Mouse (Mus musculus): ENCODE results near the gene Txnrd2.

DNA sequence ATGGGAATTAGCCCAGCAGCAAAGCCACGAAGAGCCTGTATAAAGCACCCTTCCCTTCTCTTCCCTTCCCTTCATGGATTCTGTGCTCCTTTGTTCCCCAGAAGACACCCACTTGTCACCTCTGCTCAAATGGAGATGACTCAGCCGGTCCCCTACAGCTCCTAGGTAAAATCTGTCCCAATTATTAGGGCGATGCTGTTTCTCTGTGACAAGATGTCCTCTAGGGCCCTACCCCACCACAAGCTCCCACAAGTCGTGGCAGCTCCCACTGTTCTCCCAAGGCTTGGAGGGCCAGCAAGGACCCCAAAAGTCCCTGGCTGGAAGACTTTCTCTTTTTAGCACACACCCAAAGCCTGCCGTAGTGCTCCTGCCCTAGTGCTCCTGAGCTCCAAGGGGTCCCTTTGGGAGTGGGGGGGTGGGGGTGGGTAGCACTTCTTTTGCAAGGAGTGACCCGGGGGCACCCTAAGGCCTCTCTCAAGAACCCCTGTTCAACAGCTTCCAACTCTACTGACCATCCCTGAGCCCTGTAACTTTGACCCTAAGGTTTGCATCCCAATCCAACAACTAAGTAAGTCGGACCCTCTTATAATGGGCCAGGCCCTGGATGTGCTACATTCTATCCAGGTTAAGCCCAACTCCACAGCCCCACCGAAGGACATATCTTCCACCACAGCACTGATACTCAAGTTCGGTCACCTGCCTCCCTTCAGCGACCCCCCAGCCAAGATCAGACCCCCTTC lies 539 bp upstream of the Txnrd2 start:
- TF ChIP-seq CTCF (IDR thresholded peaks at IDR 0.05): no peak
- TF ChIP-seq EP300 (IDR thresholded peaks at IDR 0.05): no peak

Measured in lung, postnatal 0 days (tissue).